Mouse (Mus musculus) lung, postnatal 10 days (tissue): Measurements from ENCODE around the gene Chad.
A peak's percentile ranks its signal among the peaks of the same experiment; 100 is the strongest.

Source experiments
- DNase-seq: peaks from one replicate; pipeline ENCODE4 v3.0.0; 2021

The Chad gene

GRCm38 (mm10) chr11:94567326-94567725 is 2.5 kb downstream of the Chad start:
- no peak for DNase-seq

GRCm38 (mm10) chr11:94570612-94571011 is 5.8 kb downstream of the Chad start:
- DNase-seq, result peak; percentile 83

- no peak for DNase-seq
These were observed 7.0 kb downstream of the Chad start for GRCm38 (mm10) chr11:94571850-94572249.

- DNase-seq, result no peak
These were observed 9.7 kb downstream of the Chad start for GRCm38 (mm10) chr11:94574560-94574959.

- no peak for DNase-seq
These were observed 10.2 kb downstream of the Chad start for GRCm38 (mm10) chr11:94575036-94575435.

- no peak for DNase-seq
These were observed 11.5 kb downstream of the Chad start for GRCm38 (mm10) chr11:94576361-94576760.

GRCm38 (mm10) chr11:94580111-94580740 is 15.4 kb downstream of the Chad start:
- no peak for DNase-seq

GRCm38 (mm10) chr11:94585091-94585490 is 20.2 kb downstream of the Chad start:
- no peak for DNase-seq

- DNase-seq, result no peak
These were observed 22.7 kb downstream of the Chad start for GRCm38 (mm10) chr11:94587511-94587910.

GRCm38 (mm10) chr11:94596311-94596852 is 31.5 kb downstream of the Chad start:
- DNase-seq, result peak; percentile 69

GRCm38 (mm10) chr11:94597319-94597718 is 32.5 kb downstream of the Chad start:
- DNase-seq, result peak; percentile 24

GRCm38 (mm10) chr11:94598437-94599120 is 33.7 kb downstream of the Chad start:
- DNase-seq, result peak; percentile 13

- DNase-seq, result no peak
These were observed 35.6 kb downstream of the Chad start for GRCm38 (mm10) chr11:94600447-94600846.

- DNase-seq, result peak; percentile 92
These were observed 36.8 kb downstream of the Chad start, which contains the start of gene Acsf2 for GRCm38 (mm10) chr11:94601321-94602281. TSS of gene Acsf2 (minus strand) at chr11:94601871.

GRCm38 (mm10) chr11:94602356-94602955 is 37.6 kb downstream of the Chad start:
- no peak for DNase-seq

GRCm38 (mm10) chr11:94610744-94611740 is 46.2 kb downstream of the Chad start:
- no peak for DNase-seq

- no peak for DNase-seq
These were observed 49.8 kb downstream of the Chad start for GRCm38 (mm10) chr11:94614603-94615002.

GRCm38 (mm10) chr11:94615494-94615893 is 50.6 kb downstream of the Chad start:
- no peak for DNase-seq

- no peak for DNase-seq
These were observed 52.8 kb downstream of the Chad start for GRCm38 (mm10) chr11:94617646-94618045.
